Mouse (Mus musculus) adrenal gland, postnatal 36 days (tissue): ENCODE results near the gene Usp47. TPM values are rescaled to one million over a fixed set of nuclear protein-coding genes. Genes with fewer than 3 reads are reported as not detected.
A peak's percentile ranks its signal among the peaks of the same experiment; 100 is the strongest.

ENCODE experiments used
- DNase-seq, 2 experiments: peaks; one replicate each; pipeline ENCODE4 v3.0.0; 2021; ENCODE audit warnings: mixed read lengths in 1 of 2
- total RNA-seq, 2 experiments: library from RNA; stranded (reverse); gene quantifications; 2 replicates each; pipeline ENCODE4 v1.2.3; 2021

Gene Usp47
- total RNA-seq, 2 experiments from 2014 or later = 65.1 to 74.9 TPM

DNA sequence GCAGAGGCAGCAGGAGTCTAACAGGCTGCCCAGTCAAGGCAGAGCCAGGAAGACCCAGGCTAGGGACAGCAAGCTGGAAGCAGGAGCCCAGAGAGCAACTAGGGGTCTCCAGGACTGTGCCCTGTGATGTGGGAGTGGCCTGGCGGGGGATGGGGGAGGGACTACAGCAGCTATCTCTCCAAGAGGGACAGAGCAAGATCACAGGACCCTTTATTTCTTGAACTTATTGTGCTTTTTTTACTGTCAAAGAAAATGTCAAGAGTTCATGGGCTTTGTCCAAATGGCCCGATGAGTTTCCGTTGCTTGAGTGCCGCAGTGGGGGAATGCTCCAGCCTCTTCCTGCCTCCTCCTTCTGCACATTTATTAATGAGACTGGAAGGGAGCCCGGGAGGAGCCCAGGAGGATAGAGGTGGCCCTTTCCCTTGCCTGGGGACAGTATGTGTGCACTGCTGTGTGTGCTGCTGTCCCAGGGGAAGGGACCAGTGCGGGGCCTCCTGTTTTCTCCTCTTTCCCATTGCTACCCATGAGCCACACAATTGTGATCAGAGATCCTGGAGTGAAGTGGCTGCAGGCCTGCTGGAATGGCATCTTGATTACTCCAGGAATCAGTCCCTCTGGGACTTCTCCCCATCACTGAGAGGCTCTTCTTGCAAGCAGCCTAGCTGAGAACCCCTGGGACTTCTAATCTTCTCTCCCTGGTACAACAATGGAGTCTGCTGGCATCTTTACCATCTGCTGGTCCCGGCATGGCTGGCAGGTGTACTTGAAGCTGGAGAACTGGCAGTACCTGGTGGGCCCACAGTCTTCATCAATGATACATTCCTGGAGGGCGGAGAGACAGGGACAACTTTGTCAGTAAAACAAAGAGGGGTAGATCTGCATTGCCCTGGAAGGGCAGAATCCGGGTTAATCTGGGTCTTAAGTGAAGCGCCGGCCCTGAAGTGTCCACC, 97.8 kb downstream of the Usp47 start:
- DNase-seq = peak; percentile 35 to 57

GRCm38 (mm10) chr7:112121866-112122500, 98.7 kb downstream of the Usp47 start:
- peak; percentile 43 to 46 for DNase-seq

DNA sequence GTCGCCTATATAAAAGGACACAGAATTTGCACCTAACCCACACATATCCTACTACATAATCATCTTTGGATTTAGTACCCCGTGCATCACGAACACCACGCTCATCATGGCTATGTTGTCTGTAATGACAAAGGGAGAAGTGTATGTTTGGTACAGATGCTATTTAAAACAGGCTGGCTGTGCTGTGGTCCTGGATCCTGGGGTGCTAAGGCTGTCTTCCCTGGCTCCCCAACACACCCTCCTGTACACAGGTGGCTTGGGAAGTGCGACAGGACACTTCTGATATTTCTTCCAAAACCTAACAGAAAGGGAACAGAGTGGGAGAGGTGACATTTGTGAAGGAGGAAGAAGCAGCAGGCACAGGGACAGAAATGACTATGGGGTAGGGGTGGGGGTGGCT, 100.3 kb downstream of the Usp47 start:
- DNase-seq = no peak

DNA sequence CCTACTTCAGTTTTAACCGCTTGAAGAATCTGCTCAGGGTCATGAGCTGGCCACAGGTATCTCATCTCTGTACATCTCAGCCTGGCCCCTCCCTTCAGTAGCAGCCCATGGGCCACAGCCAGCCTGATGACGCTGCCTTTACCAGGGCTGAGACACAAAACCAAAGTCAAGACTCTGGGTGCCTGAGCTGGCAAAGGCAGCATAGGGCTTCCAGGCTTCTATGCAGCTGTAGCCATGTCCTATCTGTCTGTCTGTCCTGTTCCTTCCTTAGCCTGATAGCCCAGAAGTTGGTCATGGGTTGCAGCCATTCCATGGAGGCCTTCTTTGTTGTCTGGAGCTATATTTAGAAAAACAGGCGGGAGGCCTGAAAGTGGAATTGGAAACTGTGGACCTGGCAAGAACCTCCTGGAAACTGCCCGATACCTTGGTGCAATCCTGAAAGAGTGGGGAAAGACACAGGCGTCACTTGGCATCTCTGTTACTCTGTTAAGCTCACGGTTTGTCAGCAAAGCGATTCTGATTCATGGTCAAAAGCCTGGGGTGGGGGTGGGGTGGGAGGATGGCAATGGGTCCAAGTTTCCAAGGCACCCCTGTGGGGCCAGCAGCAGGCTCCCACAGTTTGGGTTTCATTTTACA, 102.4 kb downstream of the Usp47 start:
- peak in 1 of 2 experiments; percentile 53 for DNase-seq

DNA sequence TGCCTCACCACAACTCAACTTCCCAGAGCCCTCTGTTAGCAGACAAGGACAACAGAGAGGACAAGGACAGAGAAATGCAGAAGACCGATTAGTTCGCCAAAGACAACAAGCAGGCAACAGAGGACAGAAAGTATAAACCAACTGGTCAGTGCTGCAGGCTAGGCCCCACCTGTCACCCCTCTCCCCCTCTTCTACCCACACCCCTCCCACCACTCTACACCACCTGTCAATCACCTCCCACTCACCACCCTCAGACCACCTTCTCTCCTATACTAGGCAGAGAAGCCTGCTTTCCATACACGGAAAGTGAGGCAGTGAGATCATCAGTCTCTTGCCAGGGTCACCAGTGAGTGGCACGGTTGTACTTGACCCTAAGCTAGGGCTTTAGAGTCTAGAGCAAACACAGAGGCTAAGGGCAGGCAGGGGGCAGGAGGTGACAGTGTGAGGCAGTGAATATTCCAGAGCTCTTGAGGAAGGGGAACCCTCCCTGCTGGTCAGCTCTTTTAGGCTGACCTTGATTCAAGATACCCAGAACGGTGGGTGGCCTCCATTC, 103.9 kb downstream of the Usp47 start:
- peak; percentile 26 to 56 for DNase-seq

DNA sequence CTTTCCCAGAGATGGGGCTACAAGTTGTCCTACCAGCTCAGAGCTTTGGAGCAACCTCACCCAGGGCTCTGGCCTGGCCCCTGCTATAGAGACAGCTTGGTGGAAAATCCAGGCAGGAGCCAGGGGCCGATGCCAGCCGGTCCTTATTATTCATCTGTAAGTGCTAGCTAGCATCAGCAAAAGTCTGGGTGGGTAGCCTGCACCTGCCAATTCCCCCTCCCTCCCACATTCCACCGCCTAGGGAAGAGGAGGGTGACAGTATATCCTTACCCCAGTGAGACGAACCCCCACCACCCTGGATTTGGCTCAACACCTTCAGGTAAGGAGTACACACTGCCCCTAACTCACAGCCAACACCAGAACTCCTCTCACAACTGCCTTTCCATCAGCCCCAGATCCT, 104.7 kb downstream of the Usp47 start:
- DNase-seq = no peak

GRCm38 (mm10) chr7:112128810-112129209, 105.5 kb downstream of the Usp47 start:
- DNase-seq = peak; percentile 43 to 55

- DNase-seq = no peak
These were observed 106.5 kb downstream of the Usp47 start for GRCm38 (mm10) chr7:112129851-112130250.

- no peak for DNase-seq
These were observed 107.4 kb downstream of the Usp47 start for GRCm38 (mm10) chr7:112130660-112131059.

GRCm38 (mm10) chr7:112132005-112132404, 108.7 kb downstream of the Usp47 start:
- DNase-seq = no peak

DNA sequence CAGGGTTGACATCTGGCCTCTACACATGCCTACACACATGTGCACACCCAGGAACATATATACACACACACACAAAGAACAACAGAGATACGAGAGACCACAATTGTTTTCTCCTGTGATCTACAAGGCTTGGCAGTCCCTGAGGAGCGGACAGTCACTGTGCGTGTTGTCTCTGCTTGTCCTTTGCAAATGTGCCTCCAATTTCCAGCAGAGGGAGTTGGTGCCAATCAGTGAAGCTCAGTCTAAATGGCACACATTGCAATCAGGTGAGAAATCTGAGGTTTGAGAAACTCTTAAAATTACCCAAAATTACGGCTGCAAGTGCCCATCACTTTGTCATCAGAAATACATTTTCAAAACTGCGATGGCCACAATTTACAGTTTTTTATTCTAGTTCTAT, 110.0 kb downstream of the Usp47 start:
- DNase-seq = no peak

GRCm38 (mm10) chr7:112135161-112135560, 111.9 kb downstream of the Usp47 start:
- no peak for DNase-seq

- no peak for DNase-seq
These were observed 113.2 kb downstream of the Usp47 start for GRCm38 (mm10) chr7:112136537-112136936.

DNA sequence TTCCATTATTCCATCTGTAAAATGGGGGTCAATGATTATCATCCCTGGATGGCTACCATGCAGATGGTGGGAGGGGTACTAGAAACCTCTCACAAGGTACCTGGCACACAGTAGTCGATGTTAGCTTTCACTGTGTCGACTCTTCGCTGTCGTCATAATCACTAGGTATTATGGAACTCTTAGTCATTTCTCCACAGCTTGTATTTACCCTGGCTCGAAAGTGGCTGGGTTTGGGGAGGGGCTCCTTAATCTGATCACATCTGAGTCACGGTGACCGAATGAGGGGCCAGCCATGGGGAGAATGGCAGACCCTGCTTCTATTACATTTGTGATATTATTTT, 114.8 kb downstream of the Usp47 start:
- no peak for DNase-seq

- peak; percentile 25 to 29 for DNase-seq
These were observed 115.5 kb downstream of the Usp47 start for GRCm38 (mm10) chr7:112138509-112139405.

- DNase-seq = peak; percentile 27 to 45
These were observed 117.4 kb downstream of the Usp47 start for GRCm38 (mm10) chr7:112140725-112141124.

- no peak for DNase-seq
These were observed 119.3 kb downstream of the Usp47 start for GRCm38 (mm10) chr7:112142616-112143015.

- peak; percentile 70 to 84 for DNase-seq
These were observed 119.8 kb downstream of the Usp47 start for GRCm38 (mm10) chr7:112143090-112143500.

- DNase-seq = no peak
These were observed 120.7 kb downstream of the Usp47 start for GRCm38 (mm10) chr7:112143978-112144377.

GRCm38 (mm10) chr7:112144646-112145179, 121.4 kb downstream of the Usp47 start:
- DNase-seq = no peak

DNA sequence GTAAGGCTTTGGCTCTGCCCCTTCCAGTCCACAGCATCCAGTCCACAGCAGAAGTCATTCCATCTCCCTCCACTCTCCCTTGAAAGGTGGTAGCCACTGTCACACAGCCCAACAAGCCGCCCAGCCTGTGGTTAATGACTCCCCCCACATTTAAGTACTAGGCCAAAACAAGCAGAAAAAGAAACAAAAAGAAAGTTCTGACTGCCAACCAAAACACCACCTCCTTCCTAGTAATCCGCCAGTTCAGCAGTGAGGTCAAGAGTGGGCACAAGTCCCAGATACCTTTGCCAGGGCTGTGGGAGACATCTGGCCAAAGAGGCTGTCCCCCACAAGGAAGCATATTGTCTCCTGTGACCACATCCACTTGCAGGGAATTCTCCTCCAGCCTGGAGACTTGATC, 124.7 kb downstream of the Usp47 start:
- DNase-seq = no peak
